Mouse (Mus musculus) intestine, postnatal 0 days (tissue): Measurements from ENCODE around the gene Arfgap3. TPM values are rescaled to one million over a fixed set of nuclear protein-coding genes. Genes with fewer than 3 reads are reported as not detected.
"Not testable (repeated sequence)": the region's sequence is repeated elsewhere in the genome, so short reads cannot be mapped to it uniquely, and the experiment has no call there.

ENCODE experiments used
- ATAC-seq: fragments of 200-750 bp; cut with Nextera tagmentation; 2 replicates; pipeline ENCODE4 v1.8.0; 2017; ENCODE audit warnings: mild to moderate bottlenecking, moderate TSS enrichment, moderate library complexity
- H3K27ac ChIP-seq: fragments of 300-500 bp; sonication (generic); 2 replicates; pipeline ENCODE4 v1.5.1; 2014; ENCODE audit warnings: mild to moderate bottlenecking, low read depth, low read length, moderate library complexity
- H3K27me3 ChIP-seq: fragments of 300-500 bp; sonication (generic); replicated peaks from 2 replicates; pipeline ENCODE4 v1.6.1; 2014; ENCODE audit warnings: low read length, mixed read lengths; ENCODE audit not compliant: control insufficient read depth, insufficient read depth
- H3K36me3 ChIP-seq: fragments of 300-500 bp; sonication (generic); 2 replicates; pipeline ENCODE4 v1.6.1; 2014; ENCODE audit warnings: mild to moderate bottlenecking, moderate library complexity; ENCODE audit not compliant: control insufficient read depth, insufficient read depth
- H3K4me1 ChIP-seq: fragments of 300-500 bp; sonication (generic); replicated peaks from 2 replicates; pipeline ENCODE4 v1.6.1; 2014; ENCODE audit warnings: antibody characterized with exemption, low read length, mixed read lengths; ENCODE audit not compliant: control insufficient read depth, insufficient read depth
- H3K4me2 ChIP-seq: fragments of 300-500 bp; sonication (generic); replicated peaks from 2 replicates; pipeline ENCODE4 v1.6.1; 2014; ENCODE audit warnings: low read depth, mild to moderate bottlenecking, moderate library complexity
- H3K4me3 ChIP-seq: fragments of 300-500 bp; sonication (generic); 2 replicates; pipeline ENCODE4 v1.5.1; 2014; ENCODE audit warnings: low read depth, low read length
- H3K9ac ChIP-seq: fragments of 300-500 bp; sonication (generic); 2 replicates; pipeline ENCODE4 v1.6.1; 2014; ENCODE audit warnings: mild to moderate bottlenecking, low read depth, low read length
- H3K9me3 ChIP-seq: fragments of 300-500 bp; sonication (generic); 2 replicates; pipeline ENCODE4 v1.6.1; 2016; ENCODE audit warnings: mixed run types; ENCODE audit not compliant: control insufficient read depth
- CTCF ChIP-seq: sonication (generic); IDR thresholded peaks from 2 replicates; pipeline ENCODE4 v1.5.1; 2016; ENCODE audit warnings: low read depth, mild to moderate bottlenecking, control low read depth, antibody characterized with exemption, moderate library complexity
- WGBS: fragments of 180-500 bp; shearing (Covaris S2); extraction: QIAGEN DNeasy Blood & Tissue Kit; methylation state at CpG from one replicate; pipeline ENCODE4 v1.1.7; 2014; 5-methylcytosine and 5-hydroxymethylcytosine counted together
- polyA plus RNA-seq: library from polyadenylated mRNA; unstranded; fragments of >200 nt; fragmentation: Nextera tagmentation; extraction: Ambion mirVana; gene quantifications from 2 replicates; pipeline ENCODE4 v1.2.1, GENCODE M21; 2015

The Arfgap3 gene
- polyA plus RNA-seq, 1 experiment from 2014 or later: 119 TPM

DNA sequence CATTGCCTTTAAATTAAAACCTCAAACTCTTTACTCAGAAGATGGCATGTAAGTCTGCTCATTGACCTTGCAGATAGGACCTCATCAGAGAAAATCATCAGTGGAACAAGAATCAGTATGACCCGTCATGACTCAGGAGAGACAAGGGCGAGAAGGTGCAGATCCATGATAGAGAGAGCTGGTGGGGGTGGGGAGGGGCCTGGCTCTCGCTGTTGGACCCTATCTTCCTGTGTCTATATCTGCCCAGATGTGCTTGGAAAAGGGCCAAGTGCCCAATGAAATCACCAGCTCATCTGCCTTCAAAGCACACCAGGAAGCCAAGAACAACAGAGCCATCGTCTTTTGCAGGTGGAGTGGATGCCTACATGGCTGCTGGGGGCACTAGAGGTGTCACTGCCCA, 27.1 kb upstream of the Arfgap3 start:
- no peak for ATAC-seq
- Histone ChIP-seq H3K4me3 (no peak overlapping the region), H3K27me3 (no peaks in the 10 kb centered on the region), H3K4me2 (no peak overlapping the region), H3K27ac (no peak overlapping the region), H3K36me3 (peaks cover 64% of the 10 kb centered on the region), H3K9ac (no peak overlapping the region), H3K4me1 (no peaks in the 10 kb centered on the region), H3K9me3 (no peaks in the 10 kb centered on the region)
- TF ChIP-seq CTCF: no peak
- WGBS: 68% methylated on average over 4 of the region's 4 CpGs

- no peak overlapping the region for H3K4me3 ChIP-seq
- H3K27me3 ChIP-seq: no peaks in the 10 kb centered on the region
- TF ChIP-seq CTCF: peak; percentile 77
- H3K9ac ChIP-seq: no peak overlapping the region
- no peaks in the 10 kb centered on the region for H3K4me1 ChIP-seq
- ATAC-seq: peak; percentile 31; the same call in 1 of the 2 replicates
- WGBS: 63% methylated on average over 4 of the region's 4 CpGs
- H3K4me2 ChIP-seq: no peak overlapping the region
- no peaks in the 10 kb centered on the region for H3K9me3 ChIP-seq
- H3K27ac ChIP-seq: no peak overlapping the region
- peaks cover 46% of the 10 kb centered on the region for H3K36me3 ChIP-seq
Measured at GRCm38 (mm10) chr15:83375136-83375535, 25.1 kb upstream of the Arfgap3 start.

DNA sequence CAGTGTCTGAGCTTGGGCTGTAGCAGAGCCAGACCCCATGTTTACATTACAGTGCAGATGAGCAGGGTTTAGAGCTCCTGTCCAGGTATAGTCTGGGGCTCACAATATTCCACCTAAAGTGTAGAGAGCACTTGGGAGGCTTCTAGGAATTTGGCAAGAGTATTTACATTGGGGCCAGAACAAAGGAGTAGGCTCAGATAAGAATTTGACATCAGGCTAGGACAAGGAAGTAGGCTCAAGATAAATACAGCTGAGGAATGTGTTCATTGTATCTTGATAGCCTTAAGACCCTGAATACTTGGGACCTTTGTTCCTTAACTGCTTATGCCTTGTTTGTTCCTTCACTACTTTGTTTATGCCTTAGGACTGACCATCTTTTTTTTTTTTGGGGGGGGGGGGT, 24.0 kb upstream of the Arfgap3 start:
- peak; percentile 22; the same call in 1 of the 2 replicates for ATAC-seq
- peaks cover 36% of the 10 kb centered on the region for H3K36me3 ChIP-seq
- H3K9ac ChIP-seq: no peak overlapping the region
- no peak for TF ChIP-seq CTCF
- H3K27ac ChIP-seq: no peak overlapping the region
- H3K4me1 ChIP-seq: no peaks in the 10 kb centered on the region
- H3K4me3 ChIP-seq: no peak overlapping the region
- no peaks in the 10 kb centered on the region for H3K27me3 ChIP-seq
- H3K4me2 ChIP-seq: no peak overlapping the region
- no peaks in the 10 kb centered on the region for H3K9me3 ChIP-seq

GRCm38 (mm10) chr15:83368702-83369101, 18.7 kb upstream of the Arfgap3 start:
- not testable (repeated sequence) for H3K9ac ChIP-seq, H3K36me3 ChIP-seq, H3K4me3 ChIP-seq, H3K4me1 ChIP-seq, H3K27me3 ChIP-seq, H3K4me2 ChIP-seq, ATAC-seq, H3K9me3 ChIP-seq, H3K27ac ChIP-seq
- TF ChIP-seq CTCF: peak; percentile 33
- WGBS: 75% methylated on average over 4 of the region's 4 CpGs

GRCm38 (mm10) chr15:83368261-83368660, 18.2 kb upstream of the Arfgap3 start:
- Histone ChIP-seq H3K4me1 (no peaks in the 10 kb centered on the region), H3K27ac (peak overlapping the region; percentile 9; the same call in 1 of the 2 replicates), H3K27me3 (no peaks in the 10 kb centered on the region), H3K9ac (no peak overlapping the region), H3K4me2 (no peak overlapping the region), H3K9me3 (no peaks in the 10 kb centered on the region), H3K36me3 (peaks cover 4% of the 10 kb centered on the region; the same call in 1 of the 2 replicates), H3K4me3 (no peak overlapping the region)
- ATAC-seq: peak; percentile 50
- WGBS: 57% methylated on average over 2 of the region's 2 CpGs
- TF ChIP-seq CTCF: no peak

- no peaks in the 10 kb centered on the region for H3K27me3 ChIP-seq
- H3K27ac ChIP-seq: no peak overlapping the region
- H3K4me2 ChIP-seq: peak overlapping the region; percentile 83
- peak overlapping the region; percentile 49 for H3K4me3 ChIP-seq
- no peaks in the 10 kb centered on the region for H3K9me3 ChIP-seq
- 12% methylated on average over 57 of the region's 58 CpGs for WGBS
- no peak for TF ChIP-seq CTCF
- H3K36me3 ChIP-seq: no peaks in the 10 kb centered on the region; the same call in 1 of the 2 replicates
- H3K4me1 ChIP-seq: no peaks in the 10 kb centered on the region
- peak; percentile 94 for ATAC-seq
- H3K9ac ChIP-seq: peak overlapping the region; percentile 40; the same call in 1 of the 2 replicates
Measured at GRCm38 (mm10) chr15:83366933-83367552, 17.0 kb upstream of the Arfgap3 start.
